Mouse (Mus musculus): ENCODE results near the gene Leap2.

Leap2 gene

DNA sequence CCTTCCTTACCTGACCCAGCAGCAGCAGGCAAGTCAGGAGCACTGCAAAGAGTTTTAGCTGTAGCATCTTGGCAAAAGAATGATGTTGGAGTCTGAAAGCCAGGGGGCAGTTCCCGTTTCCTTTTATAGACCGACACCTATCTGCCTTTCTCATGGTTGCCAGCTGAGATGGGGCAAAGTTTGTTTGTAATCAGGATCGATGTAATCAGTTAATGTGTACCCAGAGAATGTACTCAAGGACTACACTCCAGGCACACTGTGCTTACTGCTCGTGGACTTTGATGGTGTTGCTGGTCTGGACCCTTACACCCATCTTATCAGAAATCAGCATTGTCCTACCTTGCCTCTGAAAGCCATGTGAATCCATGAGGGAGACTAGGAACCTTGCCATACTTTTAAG lies at the start of gene Leap2:
Gene Leap2, minus strand, starts transcription at position 135 of the 400 bp plus-strand sequence.
- DNase-seq (ENCODE audit: low read depth): no peak

GRCm38 (mm10) chr11:53472709-53473108 lies 49.7 kb upstream of the Leap2 start:
- no peak for DNase-seq (ENCODE audit: low read depth)

DNA sequence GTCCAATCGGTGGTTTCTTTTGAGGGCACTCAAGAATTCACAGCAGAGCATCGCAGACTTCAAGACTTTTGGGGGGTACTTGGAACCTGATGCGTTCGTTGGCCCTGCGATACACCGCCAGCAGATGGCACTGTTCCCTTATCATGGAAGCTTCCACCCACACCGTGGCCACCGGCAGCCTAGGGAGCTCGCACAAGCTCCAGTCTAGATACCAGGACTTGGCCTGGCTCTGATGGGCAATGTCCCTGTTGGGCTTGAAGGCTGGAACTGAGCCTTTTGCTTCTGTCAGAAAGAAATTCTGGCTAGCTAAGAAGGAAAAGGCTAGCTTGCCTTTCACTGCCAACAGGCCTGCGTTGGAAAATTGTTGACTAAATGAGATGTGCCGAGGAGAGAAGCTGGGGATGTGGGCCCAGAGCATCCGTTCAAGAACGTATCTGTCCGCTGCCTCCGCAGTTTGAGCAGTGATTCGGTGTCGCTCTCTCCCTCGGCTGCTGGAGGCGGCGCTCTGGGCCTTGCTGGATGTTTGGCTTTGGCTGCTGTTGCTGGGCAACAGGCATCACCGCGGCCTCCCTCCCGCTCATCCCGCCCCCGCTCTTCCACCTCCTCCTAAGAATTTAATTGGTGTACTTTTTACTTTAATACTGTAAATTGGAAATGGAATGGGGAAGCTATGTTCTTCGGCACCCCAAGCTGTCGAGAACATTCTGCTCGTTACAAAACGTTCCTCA lies 47.2 kb upstream of the Leap2 start, which contains the start of gene Gm9837:
Gene Gm9837, minus strand, starts transcription at position 512 of the 728 bp plus-strand sequence.
- peak; percentile 86 for DNase-seq (ENCODE audit: low read depth)

DNA sequence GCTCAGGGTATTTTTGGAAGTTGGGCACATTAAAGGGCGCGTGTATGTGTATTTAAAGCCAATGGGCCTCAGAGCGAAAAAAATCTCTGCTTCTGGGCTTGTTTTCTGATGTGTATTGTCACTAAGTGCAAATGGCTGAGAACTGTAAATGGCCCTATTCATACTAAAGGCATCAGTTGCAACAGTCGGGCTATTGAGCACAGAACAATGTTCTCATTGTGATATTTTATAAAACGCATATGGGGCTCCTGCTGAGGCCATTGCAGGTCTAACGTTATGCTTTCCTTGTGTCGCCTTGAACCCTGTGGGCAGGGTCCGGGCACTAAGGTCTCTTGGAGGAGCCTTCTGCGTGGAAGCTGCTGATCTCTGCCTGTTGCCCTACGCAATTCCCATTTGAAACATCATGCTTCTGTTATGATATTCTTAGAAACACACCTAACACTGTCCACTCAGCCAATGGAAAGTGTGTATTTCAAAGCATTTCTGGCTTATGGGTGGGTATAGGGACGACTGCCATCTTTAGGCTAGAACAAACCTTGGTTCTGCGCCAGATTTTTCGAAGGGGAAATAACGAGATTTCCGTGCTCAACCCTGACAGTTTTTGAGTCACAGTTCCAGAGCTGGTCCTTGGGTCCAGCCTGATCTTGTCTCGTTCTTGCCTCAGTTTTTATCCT lies 46.5 kb upstream of the Leap2 start:
- no peak for DNase-seq (ENCODE audit: low read depth)

DNA sequence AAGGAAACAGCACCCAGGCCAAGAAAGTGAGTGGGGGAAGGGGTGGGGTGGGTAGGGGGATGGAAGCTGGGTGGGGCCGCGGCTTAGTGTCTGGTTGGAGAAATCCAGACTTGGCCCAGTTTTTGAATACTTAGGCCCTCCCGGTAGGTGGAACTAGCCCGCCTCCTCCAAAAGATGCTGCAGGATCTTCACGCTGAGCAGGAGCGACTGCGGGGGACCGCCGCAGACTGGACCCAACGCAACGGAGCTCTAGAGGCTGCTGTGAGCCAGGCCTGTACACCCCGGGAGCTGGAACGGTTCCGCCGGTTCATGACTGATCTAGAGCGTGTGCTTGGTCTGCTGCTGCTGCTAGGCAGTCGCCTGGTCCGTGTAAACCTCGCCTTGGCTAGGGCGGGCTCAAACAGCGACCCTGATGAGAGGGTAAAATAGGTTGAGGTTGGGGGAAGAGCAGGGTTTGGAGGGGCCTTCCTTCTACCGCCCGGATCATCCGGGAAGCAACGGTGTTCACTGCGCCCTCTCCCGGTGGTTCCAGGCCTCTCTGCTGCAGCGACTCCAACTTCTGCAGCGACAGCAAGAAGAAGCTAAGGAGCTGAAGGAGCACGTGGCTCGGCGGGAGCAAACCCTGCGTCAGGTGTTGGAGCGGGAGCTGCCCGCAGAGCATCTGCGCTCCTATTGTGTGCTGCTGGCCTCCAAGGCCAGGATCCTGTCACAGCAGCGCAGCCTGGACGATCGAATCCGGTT lies 43.4 kb upstream of the Leap2 start:
- no peak for DNase-seq (ENCODE audit: low read depth)

DNA sequence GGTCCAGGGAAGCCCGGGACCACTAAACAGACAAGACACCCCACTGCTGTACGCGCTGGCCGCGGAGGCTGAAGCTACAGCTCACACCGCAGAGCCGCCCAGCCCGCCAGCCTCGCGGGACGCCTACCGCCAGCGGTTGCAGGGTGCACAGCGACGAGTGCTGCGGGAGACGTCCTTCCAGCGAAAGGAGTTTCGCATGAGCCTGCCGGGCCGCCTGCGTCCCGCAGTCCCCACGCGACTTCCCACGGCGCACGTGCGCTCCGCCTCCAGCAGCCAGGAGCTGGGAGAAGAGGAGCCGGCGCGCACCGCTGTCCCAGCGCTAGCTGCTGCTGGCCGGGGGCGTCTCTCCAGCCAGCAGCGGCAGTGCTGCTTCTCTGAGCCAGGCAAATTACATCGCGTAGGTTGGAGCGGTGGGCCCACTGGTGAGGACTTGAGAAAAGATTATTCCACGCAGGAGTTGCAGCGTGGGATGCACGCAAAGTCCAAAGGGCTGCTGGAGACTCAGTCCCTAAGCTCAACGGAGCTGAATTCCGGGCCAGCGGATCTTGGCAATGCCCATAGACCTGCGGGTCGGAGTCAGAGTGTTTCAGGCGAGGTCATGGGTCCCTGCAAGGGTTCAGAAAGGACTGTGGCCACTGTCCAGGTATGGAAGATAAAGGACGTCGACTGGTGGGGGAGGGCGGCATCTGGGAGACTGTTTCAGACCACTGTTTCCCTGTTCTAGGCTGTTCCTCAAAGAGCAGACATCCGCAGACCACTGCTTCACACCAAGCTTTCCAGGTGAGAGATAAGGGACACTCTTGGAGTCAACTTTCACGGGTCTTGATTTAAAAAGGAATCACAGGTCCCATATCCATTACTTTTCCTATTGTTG lies 40.8 kb upstream of the Leap2 start:
- no peak for DNase-seq (ENCODE audit: low read depth)

DNA sequence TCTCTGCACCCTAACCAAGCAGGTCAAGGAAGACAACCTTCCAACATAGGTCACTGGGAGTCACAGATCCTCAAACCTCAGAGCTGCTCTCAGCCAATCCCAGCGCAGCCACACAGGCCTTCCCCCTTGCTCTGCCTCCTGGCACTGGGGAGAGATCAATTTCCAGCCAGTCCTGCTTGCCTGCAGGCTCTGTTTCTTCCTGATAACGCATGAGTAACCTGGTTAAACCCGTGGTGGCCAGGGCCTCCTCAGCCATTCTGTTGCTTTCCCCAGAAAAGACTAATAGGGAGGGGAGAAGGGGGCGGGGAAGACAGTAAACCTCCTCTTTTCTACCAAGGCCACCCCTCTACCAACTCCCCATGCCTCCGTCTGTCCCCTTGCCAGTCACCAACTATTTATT lies 38.8 kb upstream of the Leap2 start:
- no peak for DNase-seq (ENCODE audit: low read depth)

DNA sequence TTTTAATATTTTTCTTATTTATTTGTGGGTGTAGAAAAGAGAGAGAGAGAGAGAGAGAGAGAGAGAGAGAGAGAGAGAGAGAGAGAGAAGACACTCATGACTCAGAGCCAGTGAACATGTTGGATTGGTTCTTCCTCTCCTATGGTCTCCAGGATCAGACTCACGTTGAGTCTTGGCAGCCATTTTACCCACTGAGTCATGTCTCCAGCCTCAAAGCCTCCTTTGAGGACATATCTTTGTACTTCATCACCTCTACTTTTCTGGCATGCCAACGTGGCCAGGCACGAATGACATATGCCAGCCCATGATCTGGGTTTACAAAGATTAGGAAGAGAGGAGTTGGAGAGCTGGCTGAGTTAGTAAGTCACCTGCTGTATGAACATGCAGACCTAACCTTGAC lies 37.2 kb upstream of the Leap2 start:
- no peak for DNase-seq (ENCODE audit: low read depth)

DNA sequence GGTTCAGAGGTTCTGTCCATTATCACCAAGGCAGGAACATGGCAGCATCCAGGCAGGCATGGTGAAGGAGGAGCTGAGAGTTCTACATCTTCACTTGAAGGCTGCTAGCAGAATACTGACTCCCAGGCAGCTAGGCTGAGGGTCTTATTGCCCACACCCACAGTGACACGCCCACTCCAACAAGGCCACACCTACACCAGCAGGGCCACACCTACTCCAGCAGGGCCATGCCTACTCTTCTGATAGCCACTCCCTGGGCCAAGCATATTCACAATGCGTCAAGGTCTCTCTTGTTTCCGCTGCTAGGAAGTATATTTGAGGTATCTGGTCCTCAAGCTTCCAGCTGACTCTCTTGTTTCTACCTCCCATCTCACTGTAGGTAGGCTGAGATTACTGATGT lies 36.0 kb upstream of the Leap2 start:
- DNase-seq (ENCODE audit: low read depth): no peak

GRCm38 (mm10) chr11:53457372-53457954 lies 34.5 kb upstream of the Leap2 start:
- no peak for DNase-seq (ENCODE audit: low read depth)

- no peak for DNase-seq (ENCODE audit: low read depth)
Measured at GRCm38 (mm10) chr11:53456474-53457371, 33.8 kb upstream of the Leap2 start, which contains the start of the genes Gm10447 and Shroom1. Gene Gm10447 (minus strand): TSS chr11:53457110. Gene Shroom1 (plus strand): TSS chr11:53457205.

DNA sequence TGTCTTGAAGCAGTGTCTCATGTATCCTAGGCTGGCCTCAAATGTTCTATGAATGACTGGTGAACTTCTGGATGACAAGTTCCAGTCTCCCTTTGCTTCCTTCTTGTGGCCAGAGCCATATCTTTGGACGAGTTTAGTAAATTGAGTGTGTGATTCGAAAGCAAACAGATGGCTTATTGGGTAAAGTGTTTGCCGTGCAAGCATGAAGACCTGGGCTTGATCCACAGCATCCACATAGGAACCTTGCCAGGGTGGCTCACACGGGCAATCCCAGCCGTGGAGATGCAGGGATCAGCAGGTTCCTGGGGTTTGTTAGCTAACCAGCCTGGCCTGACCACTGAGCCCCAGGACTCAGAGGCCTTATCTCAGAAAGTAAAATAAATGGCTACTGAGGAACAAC lies 30.1 kb upstream of the Leap2 start:
- DNase-seq (ENCODE audit: low read depth): no peak

DNA sequence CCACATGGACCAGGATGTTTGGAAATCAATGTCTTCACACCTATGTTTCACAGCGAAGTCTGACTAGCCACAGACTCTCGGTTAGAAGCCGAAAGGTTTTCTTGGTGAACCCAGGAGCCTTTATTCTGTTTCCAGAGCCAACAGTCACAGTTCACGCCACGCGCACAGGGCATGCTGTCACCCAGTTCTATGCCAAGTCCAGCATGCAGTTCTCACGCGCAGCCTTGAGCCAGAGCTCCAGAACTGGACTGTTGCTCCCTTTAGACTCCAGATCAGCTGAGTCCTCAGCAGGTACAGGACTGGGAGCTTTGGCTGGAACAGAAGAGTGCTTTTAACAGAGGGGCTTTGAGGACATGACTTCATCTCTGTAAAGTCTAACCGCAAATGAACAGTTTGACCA lies 29.4 kb upstream of the Leap2 start:
- DNase-seq (ENCODE audit: low read depth): no peak

DNA sequence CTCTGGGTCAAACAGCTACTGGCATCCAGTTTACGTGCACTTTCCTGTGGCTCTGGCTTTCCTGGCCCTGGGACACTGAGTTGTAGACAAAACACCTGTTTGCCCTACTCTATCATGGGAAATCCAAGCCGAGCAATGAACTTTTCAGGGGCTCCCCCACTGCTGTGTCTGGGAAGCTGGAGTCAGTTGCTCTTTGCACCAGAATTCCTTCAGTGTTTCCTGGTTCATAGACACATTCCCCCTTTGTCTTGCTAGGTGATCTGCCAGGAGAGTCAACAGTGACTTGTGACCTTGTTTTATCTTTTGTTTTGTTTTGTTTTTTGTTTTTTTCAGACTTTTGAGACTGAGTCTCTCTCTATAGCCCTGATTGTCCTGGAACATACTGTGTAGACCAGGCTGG lies 28.4 kb upstream of the Leap2 start:
- no peak for DNase-seq (ENCODE audit: low read depth)

DNA sequence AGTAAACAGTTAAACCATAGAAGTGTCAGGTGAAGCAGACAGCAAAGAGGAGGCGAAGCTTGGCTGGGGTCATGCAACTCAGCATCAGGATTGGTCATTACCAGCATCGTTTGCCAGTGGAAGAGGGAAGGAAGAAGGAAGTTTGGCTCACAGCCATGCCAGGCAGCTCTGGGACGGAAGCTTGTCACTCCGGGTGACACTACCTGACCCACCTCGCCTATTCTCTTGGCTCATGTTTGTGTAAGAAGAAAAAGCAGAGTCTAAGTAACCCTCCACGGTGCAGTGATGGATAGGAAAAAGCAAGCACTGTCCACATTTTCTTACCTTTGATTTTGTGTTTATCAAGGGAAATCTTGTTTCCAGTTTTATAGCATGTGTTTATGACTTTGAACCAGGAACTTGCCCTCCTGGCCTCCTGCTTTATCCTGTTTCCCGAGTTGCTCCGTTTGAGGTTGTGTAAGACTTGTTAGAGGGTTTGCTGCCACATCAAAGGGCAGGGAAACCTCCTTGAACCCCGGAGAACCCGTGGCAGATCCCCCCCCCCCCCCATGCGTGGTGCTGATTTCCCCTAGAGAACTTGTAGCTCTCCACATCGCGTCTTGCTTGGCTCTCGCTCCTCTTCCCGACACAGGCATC lies 27.2 kb upstream of the Leap2 start:
- DNase-seq (ENCODE audit: low read depth): no peak

DNA sequence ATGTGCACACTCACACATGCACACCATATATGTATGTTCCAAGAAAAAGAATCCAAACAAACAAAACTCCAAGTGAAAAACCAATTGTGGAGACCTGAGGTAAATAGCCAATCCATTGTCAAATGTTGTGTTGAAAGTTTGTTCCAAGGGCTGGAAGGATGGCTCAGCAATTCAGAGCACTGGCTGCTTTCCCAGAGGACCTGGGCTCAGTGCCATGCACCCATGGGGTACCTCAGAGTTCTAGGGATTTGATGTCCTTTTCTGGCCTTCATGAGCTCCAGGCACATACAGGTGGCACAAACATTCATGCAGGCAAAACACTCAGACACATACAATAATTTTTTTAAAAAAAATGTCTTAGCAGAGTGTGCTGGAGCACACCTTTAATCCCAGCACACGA lies 25.6 kb upstream of the Leap2 start:
- no peak for DNase-seq (ENCODE audit: low read depth)

- DNase-seq (ENCODE audit: low read depth): no peak
Measured at GRCm38 (mm10) chr11:53447996-53448395, 25.0 kb upstream of the Leap2 start.

DNA sequence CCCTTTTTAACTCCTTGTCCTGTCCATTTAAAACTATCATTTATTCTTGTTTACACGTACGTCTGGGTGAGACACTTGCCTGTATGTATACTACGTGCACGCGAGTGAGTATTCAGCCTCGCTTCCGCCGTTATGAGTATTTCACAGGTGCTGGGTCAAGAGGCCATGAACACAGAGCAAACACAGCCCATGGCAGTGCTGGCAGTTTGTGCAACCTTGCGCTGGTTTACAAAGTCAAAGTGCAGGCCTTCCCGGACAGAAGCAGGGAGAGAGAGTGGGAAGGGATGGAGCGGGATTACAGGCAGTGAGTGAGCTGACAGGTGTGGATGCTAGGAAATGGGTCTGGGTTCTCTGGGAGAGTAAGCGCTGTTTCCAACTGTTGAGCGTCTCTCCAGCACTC lies 23.2 kb upstream of the Leap2 start:
- no peak for DNase-seq (ENCODE audit: low read depth)

DNA sequence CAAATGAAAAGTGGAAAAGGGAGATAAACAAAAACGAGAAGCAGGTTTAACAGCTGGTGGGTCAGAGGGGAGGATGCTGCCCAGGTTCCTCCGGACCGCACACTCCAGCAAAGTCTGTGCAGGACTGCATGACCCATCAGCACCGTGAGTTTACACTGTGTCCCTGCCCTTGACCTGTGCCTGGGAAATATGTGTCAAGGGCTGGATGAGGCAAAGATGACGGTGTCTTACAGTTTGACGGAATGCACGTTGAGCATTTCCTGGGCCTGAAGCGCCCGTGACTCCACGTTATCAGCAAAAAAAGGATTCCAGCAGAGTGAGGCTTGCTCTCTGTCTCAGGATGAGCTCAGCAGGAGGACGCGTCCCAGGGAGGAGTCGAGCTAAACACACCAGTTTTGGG lies 22.6 kb upstream of the Leap2 start:
- no peak for DNase-seq (ENCODE audit: low read depth)

DNA sequence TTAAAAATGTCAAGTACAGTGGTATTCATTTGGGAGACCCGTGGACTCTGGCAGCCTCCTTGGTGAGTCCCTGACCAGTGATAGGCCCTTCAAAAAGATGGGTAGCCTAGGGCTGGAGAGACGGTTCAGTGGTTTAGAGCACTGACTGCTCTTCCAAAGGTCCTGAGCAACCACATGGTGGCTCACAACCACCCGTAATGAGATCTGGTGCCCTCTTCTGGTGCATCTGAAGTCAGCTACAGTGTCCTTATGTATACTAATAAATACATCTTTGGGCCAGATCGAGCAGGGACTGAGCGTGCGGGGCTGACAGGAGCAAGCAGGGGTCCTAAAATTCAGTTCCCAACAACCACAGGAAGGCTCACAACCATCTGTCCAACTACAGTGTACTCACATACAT lies 20.9 kb upstream of the Leap2 start:
- DNase-seq (ENCODE audit: low read depth): no peak

Measured in c-Kit-positive CD71-positive TER-119-negative erythroid progenitor cells, embryonic 14.5 days (primary cell).